Mouse (Mus musculus): ENCODE results near the gene C1ra. TPM values are rescaled to one million over a fixed set of nuclear protein-coding genes. Genes with fewer than 3 reads are reported as not detected.
"Not testable (repeated sequence)": the region's sequence is repeated elsewhere in the genome, so short reads cannot be mapped to it uniquely, and the experiment has no call there.

The C1ra gene
- 16.7 and 21.5 TPM in 2 replicates for polyA plus RNA-seq (2012; ENCODE audit: insufficient read depth, insufficient read length, missing spikeins)

- H3K4me3 ChIP-seq (ENCODE audit: insufficient read depth, low read depth, low read length): peak within 1 kb of the TSS; percentile 70
- no peak within 1 kb of the TSS for H3K27ac ChIP-seq (replicated peaks; ENCODE audit: low read depth, low read length)
- no peaks in the 10 kb centered on the region for H3K4me1 ChIP-seq (ENCODE audit: control insufficient read depth, insufficient read depth, insufficient read length, low read length)
Measured at GRCm38 (mm10) chr6:124512355-124512836, at the start of gene C1ra. Gene C1ra, plus strand, starts transcription at chr6:124512405.

GRCm38 (mm10) chr6:124463881-124464291 is 48.3 kb upstream of the C1ra start:
- H3K4me3 ChIP-seq (ENCODE audit: insufficient read depth, low read depth, low read length): no peak overlapping the region
- H3K27ac ChIP-seq (replicated peaks; ENCODE audit: low read depth, low read length): no peak overlapping the region
- no peaks in the 10 kb centered on the region for H3K4me1 ChIP-seq (ENCODE audit: control insufficient read depth, insufficient read depth, insufficient read length, low read length)

- Histone ChIP-seq H3K4me1 (ENCODE audit: control insufficient read depth, insufficient read depth, insufficient read length, low read length) (no peaks in the 10 kb centered on the region), H3K27ac (replicated peaks; ENCODE audit: low read depth, low read length) (no peak within 1 kb of the TSS), H3K4me3 (ENCODE audit: insufficient read depth, low read depth, low read length) (no peak within 1 kb of the TSS)
Measured at GRCm38 (mm10) chr6:124464305-124465271, 47.6 kb upstream of the C1ra start, which contains the start of gene Clstn3. Gene Clstn3, minus strand, starts transcription at chr6:124464794.

GRCm38 (mm10) chr6:124465299-124465698 is 46.9 kb upstream of the C1ra start:
- Histone ChIP-seq H3K4me1 (ENCODE audit: control insufficient read depth, insufficient read depth, insufficient read length, low read length) (no peaks in the 10 kb centered on the region), H3K27ac (replicated peaks; ENCODE audit: low read depth, low read length) (no peak overlapping the region), H3K4me3 (ENCODE audit: insufficient read depth, low read depth, low read length) (no peak overlapping the region)

GRCm38 (mm10) chr6:124465729-124466128 is 46.5 kb upstream of the C1ra start:
- H3K4me1 ChIP-seq (ENCODE audit: control insufficient read depth, insufficient read depth, insufficient read length, low read length): no peaks in the 10 kb centered on the region
- H3K27ac ChIP-seq (replicated peaks; ENCODE audit: low read depth, low read length): no peak overlapping the region
- H3K4me3 ChIP-seq (ENCODE audit: insufficient read depth, low read depth, low read length): no peak overlapping the region

- Histone ChIP-seq H3K27ac (replicated peaks; ENCODE audit: low read depth, low read length) (no peak overlapping the region), H3K4me1 (ENCODE audit: control insufficient read depth, insufficient read depth, insufficient read length, low read length) (no peaks in the 10 kb centered on the region), H3K4me3 (ENCODE audit: insufficient read depth, low read depth, low read length) (no peak overlapping the region)
Measured at GRCm38 (mm10) chr6:124471121-124471520, 41.1 kb upstream of the C1ra start.

- H3K4me1 ChIP-seq (ENCODE audit: control insufficient read depth, insufficient read depth, insufficient read length, low read length); H3K27ac ChIP-seq (replicated peaks; ENCODE audit: low read depth, low read length); H3K4me3 ChIP-seq (ENCODE audit: insufficient read depth, low read depth, low read length): not testable (repeated sequence)
Measured at GRCm38 (mm10) chr6:124471783-124472638, 40.2 kb upstream of the C1ra start.

- Histone ChIP-seq H3K4me1 (ENCODE audit: control insufficient read depth, insufficient read depth, insufficient read length, low read length) (peaks cover 1% of the 10 kb centered on the region; the same call in 1 of the 2 replicates), H3K27ac (replicated peaks; ENCODE audit: low read depth, low read length) (no peak overlapping the region), H3K4me3 (ENCODE audit: insufficient read depth, low read depth, low read length) (no peak overlapping the region)
Measured at GRCm38 (mm10) chr6:124472801-124473200, 39.4 kb upstream of the C1ra start.

- Histone ChIP-seq H3K4me3 (ENCODE audit: insufficient read depth, low read depth, low read length) (no peak overlapping the region), H3K27ac (replicated peaks; ENCODE audit: low read depth, low read length) (no peak overlapping the region), H3K4me1 (ENCODE audit: control insufficient read depth, insufficient read depth, insufficient read length, low read length) (peaks cover 6% of the 10 kb centered on the region)
Measured at GRCm38 (mm10) chr6:124474621-124475020, 37.6 kb upstream of the C1ra start.

- not testable (repeated sequence) for H3K4me3 ChIP-seq (ENCODE audit: insufficient read depth, low read depth, low read length); H3K27ac ChIP-seq (replicated peaks; ENCODE audit: low read depth, low read length); H3K4me1 ChIP-seq (ENCODE audit: control insufficient read depth, insufficient read depth, insufficient read length, low read length)
Measured at GRCm38 (mm10) chr6:124475335-124476075, 36.7 kb upstream of the C1ra start.

- Histone ChIP-seq H3K27ac (replicated peaks; ENCODE audit: low read depth, low read length) (no peak overlapping the region), H3K4me1 (ENCODE audit: control insufficient read depth, insufficient read depth, insufficient read length, low read length) (peaks cover 6% of the 10 kb centered on the region), H3K4me3 (ENCODE audit: insufficient read depth, low read depth, low read length) (no peak overlapping the region)
Measured at GRCm38 (mm10) chr6:124476216-124476615, 36.0 kb upstream of the C1ra start.

- no peak overlapping the region for H3K27ac ChIP-seq (replicated peaks; ENCODE audit: low read depth, low read length)
- no peak overlapping the region for H3K4me3 ChIP-seq (ENCODE audit: insufficient read depth, low read depth, low read length)
- peaks cover 6% of the 10 kb centered on the region for H3K4me1 ChIP-seq (ENCODE audit: control insufficient read depth, insufficient read depth, insufficient read length, low read length)
Measured at GRCm38 (mm10) chr6:124476796-124477195, 35.4 kb upstream of the C1ra start.

GRCm38 (mm10) chr6:124477221-124477655 is 35.0 kb upstream of the C1ra start:
- peak overlapping the region; percentile 64 for H3K27ac ChIP-seq (replicated peaks; ENCODE audit: low read depth, low read length)
- no peak overlapping the region for H3K4me3 ChIP-seq (ENCODE audit: insufficient read depth, low read depth, low read length)
- peaks cover 6% of the 10 kb centered on the region for H3K4me1 ChIP-seq (ENCODE audit: control insufficient read depth, insufficient read depth, insufficient read length, low read length)

- H3K4me3 ChIP-seq (ENCODE audit: insufficient read depth, low read depth, low read length): no peak overlapping the region
- H3K27ac ChIP-seq (replicated peaks; ENCODE audit: low read depth, low read length): peak overlapping the region; percentile 93
- H3K4me1 ChIP-seq (ENCODE audit: control insufficient read depth, insufficient read depth, insufficient read length, low read length): peaks cover 6% of the 10 kb centered on the region
Measured at GRCm38 (mm10) chr6:124477922-124478651, 34.1 kb upstream of the C1ra start.

All from brown adipose tissue, adult 24 weeks (tissue).